Mouse (Mus musculus): ENCODE data around the gene Rnf144a. TPM values are rescaled to one million over a fixed set of nuclear protein-coding genes. Genes with fewer than 3 reads are reported as not detected.

Gene Rnf144a
- polyA plus RNA-seq, 1 experiment from 2014 or later, result 42.5 TPM

GRCm38 (mm10) chr12:26376541-26377323 lies 38.3 kb downstream of the Rnf144a start:
- Histone ChIP-seq H3K36me3 (ENCODE audit: control insufficient read depth, insufficient read depth, low read length) (no peaks in the 10 kb centered on the region), H3K27me3 (ENCODE audit: control insufficient read depth, insufficient read depth, low read length) (no peaks in the 10 kb centered on the region), H3K9me3 (ENCODE audit: control insufficient read depth, low read length) (no peaks in the 10 kb centered on the region), H3K9ac (ENCODE audit: low read length) (no peak overlapping the region), H3K27ac (replicated peaks; ENCODE audit: low read depth, low read length) (no peak overlapping the region), H3K4me2 (ENCODE audit: low read depth, severe bottlenecking) (no peak overlapping the region), H3K4me3 (ENCODE audit: low read depth, low read length) (no peak overlapping the region), H3K4me1 (ENCODE audit: control insufficient read depth, insufficient read depth, low read length) (no peaks in the 10 kb centered on the region)
- no peak for DNase-seq (ENCODE audit: low spot score)
- WGBS, result 98% methylated on average over 8 of the region's 8 CpGs
- ATAC-seq (ENCODE audit: insufficient number of reproducible peaks, low FRiP score, low TSS enrichment, low read depth), result no peak

- Histone ChIP-seq H3K4me1 (ENCODE audit: control insufficient read depth, insufficient read depth, low read length) (no peaks in the 10 kb centered on the region), H3K27me3 (ENCODE audit: control insufficient read depth, insufficient read depth, low read length) (no peaks in the 10 kb centered on the region), H3K9ac (ENCODE audit: low read length) (no peak overlapping the region), H3K4me3 (ENCODE audit: low read depth, low read length) (no peak overlapping the region), H3K27ac (replicated peaks; ENCODE audit: low read depth, low read length) (no peak overlapping the region), H3K36me3 (ENCODE audit: control insufficient read depth, insufficient read depth, low read length) (no peaks in the 10 kb centered on the region), H3K9me3 (ENCODE audit: control insufficient read depth, low read length) (no peaks in the 10 kb centered on the region), H3K4me2 (ENCODE audit: low read depth, severe bottlenecking) (no peak overlapping the region)
- WGBS, result 92% methylated on average over 7 of the region's 7 CpGs
- ATAC-seq (ENCODE audit: insufficient number of reproducible peaks, low FRiP score, low TSS enrichment, low read depth), result no peak
- no peak for DNase-seq (ENCODE audit: low spot score)
These were observed 41.3 kb downstream of the Rnf144a start for GRCm38 (mm10) chr12:26373721-26374120.

GRCm38 (mm10) chr12:26370004-26370403 lies 45.0 kb downstream of the Rnf144a start:
- 86% methylated on average over 8 of the region's 8 CpGs for WGBS

GRCm38 (mm10) chr12:26367361-26367760 lies 47.7 kb downstream of the Rnf144a start:
- no peak for ATAC-seq (ENCODE audit: insufficient number of reproducible peaks, low FRiP score, low TSS enrichment, low read depth)
- Histone ChIP-seq H3K4me1 (ENCODE audit: control insufficient read depth, insufficient read depth, low read length) (no peaks in the 10 kb centered on the region), H3K4me3 (ENCODE audit: low read depth, low read length) (no peak overlapping the region), H3K27ac (replicated peaks; ENCODE audit: low read depth, low read length) (no peak overlapping the region), H3K9me3 (ENCODE audit: control insufficient read depth, low read length) (no peaks in the 10 kb centered on the region), H3K36me3 (ENCODE audit: control insufficient read depth, insufficient read depth, low read length) (no peaks in the 10 kb centered on the region), H3K27me3 (ENCODE audit: control insufficient read depth, insufficient read depth, low read length) (no peaks in the 10 kb centered on the region), H3K9ac (ENCODE audit: low read length) (no peak overlapping the region), H3K4me2 (ENCODE audit: low read depth, severe bottlenecking) (no peak overlapping the region)
- WGBS, result 90% methylated on average over 2 of the region's 2 CpGs
- DNase-seq (ENCODE audit: low spot score), result no peak

More at GRCm38 (mm10) chr12:26370004-26370403, 45.0 kb downstream of the Rnf144a start:
- Histone ChIP-seq H3K27me3 (ENCODE audit: control insufficient read depth, insufficient read depth, low read length) (no peaks in the 10 kb centered on the region), H3K36me3 (ENCODE audit: control insufficient read depth, insufficient read depth, low read length) (no peaks in the 10 kb centered on the region), H3K27ac (replicated peaks; ENCODE audit: low read depth, low read length) (no peak overlapping the region), H3K9me3 (ENCODE audit: control insufficient read depth, low read length) (no peaks in the 10 kb centered on the region), H3K4me2 (ENCODE audit: low read depth, severe bottlenecking) (no peak overlapping the region), H3K4me3 (ENCODE audit: low read depth, low read length) (no peak overlapping the region), H3K9ac (ENCODE audit: low read length) (no peak overlapping the region), H3K4me1 (ENCODE audit: control insufficient read depth, insufficient read depth, low read length) (no peaks in the 10 kb centered on the region)
- DNase-seq (ENCODE audit: low spot score) (no peak), ATAC-seq (ENCODE audit: insufficient number of reproducible peaks, low FRiP score, low TSS enrichment, low read depth) (no peak)

GRCm38 (mm10) chr12:26366372-26366771 lies 48.7 kb downstream of the Rnf144a start:
- H3K4me1 ChIP-seq (ENCODE audit: control insufficient read depth, insufficient read depth, low read length), result no peaks in the 10 kb centered on the region
- no peak overlapping the region for H3K27ac ChIP-seq (replicated peaks; ENCODE audit: low read depth, low read length)
- no peak overlapping the region for H3K4me2 ChIP-seq (ENCODE audit: low read depth, severe bottlenecking)
- H3K9ac ChIP-seq (ENCODE audit: low read length), result no peak overlapping the region
- DNase-seq (ENCODE audit: low spot score), result no peak
- H3K27me3 ChIP-seq (ENCODE audit: control insufficient read depth, insufficient read depth, low read length), result no peaks in the 10 kb centered on the region
- no peaks in the 10 kb centered on the region for H3K9me3 ChIP-seq (ENCODE audit: control insufficient read depth, low read length)
- no peak for ATAC-seq (ENCODE audit: insufficient number of reproducible peaks, low FRiP score, low TSS enrichment, low read depth)
- H3K4me3 ChIP-seq (ENCODE audit: low read depth, low read length), result no peak overlapping the region
- WGBS, result 77% methylated on average over 4 of the region's 4 CpGs
- no peaks in the 10 kb centered on the region for H3K36me3 ChIP-seq (ENCODE audit: control insufficient read depth, insufficient read depth, low read length)

GRCm38 (mm10) chr12:26365531-26366315 lies 49.3 kb downstream of the Rnf144a start:
- no peak overlapping the region for H3K9ac ChIP-seq (ENCODE audit: low read length)
- no peak overlapping the region for H3K4me3 ChIP-seq (ENCODE audit: low read depth, low read length)
- ATAC-seq (ENCODE audit: insufficient number of reproducible peaks, low FRiP score, low TSS enrichment, low read depth) (no peak), DNase-seq (ENCODE audit: low spot score) (no peak)
- H3K9me3 ChIP-seq (ENCODE audit: control insufficient read depth, low read length), result no peaks in the 10 kb centered on the region
- no peaks in the 10 kb centered on the region for H3K27me3 ChIP-seq (ENCODE audit: control insufficient read depth, insufficient read depth, low read length)
- 95% methylated on average over 3 of the region's 3 CpGs for WGBS
- H3K4me2 ChIP-seq (ENCODE audit: low read depth, severe bottlenecking), result no peak overlapping the region
- no peaks in the 10 kb centered on the region for H3K4me1 ChIP-seq (ENCODE audit: control insufficient read depth, insufficient read depth, low read length)
- H3K27ac ChIP-seq (replicated peaks; ENCODE audit: low read depth, low read length), result no peak overlapping the region
- no peaks in the 10 kb centered on the region for H3K36me3 ChIP-seq (ENCODE audit: control insufficient read depth, insufficient read depth, low read length)

- Histone ChIP-seq H3K27ac (replicated peaks; ENCODE audit: low read depth, low read length) (no peak overlapping the region), H3K9me3 (ENCODE audit: control insufficient read depth, low read length) (no peaks in the 10 kb centered on the region), H3K4me2 (ENCODE audit: low read depth, severe bottlenecking) (no peak overlapping the region), H3K4me1 (ENCODE audit: control insufficient read depth, insufficient read depth, low read length) (no peaks in the 10 kb centered on the region), H3K36me3 (ENCODE audit: control insufficient read depth, insufficient read depth, low read length) (no peaks in the 10 kb centered on the region), H3K4me3 (ENCODE audit: low read depth, low read length) (no peak overlapping the region), H3K27me3 (ENCODE audit: control insufficient read depth, insufficient read depth, low read length) (no peaks in the 10 kb centered on the region), H3K9ac (ENCODE audit: low read length) (no peak overlapping the region)
- WGBS, result 92% methylated on average over 5 of the region's 5 CpGs
- ATAC-seq (ENCODE audit: insufficient number of reproducible peaks, low FRiP score, low TSS enrichment, low read depth) (no peak), DNase-seq (ENCODE audit: low spot score) (no peak)
These were observed 50.2 kb downstream of the Rnf144a start for GRCm38 (mm10) chr12:26364822-26365221.

GRCm38 (mm10) chr12:26360946-26361523 lies 54.0 kb downstream of the Rnf144a start:
- H3K4me1 ChIP-seq (ENCODE audit: control insufficient read depth, insufficient read depth, low read length), result no peaks in the 10 kb centered on the region
- H3K27ac ChIP-seq (replicated peaks; ENCODE audit: low read depth, low read length), result no peak overlapping the region
- no peaks in the 10 kb centered on the region for H3K27me3 ChIP-seq (ENCODE audit: control insufficient read depth, insufficient read depth, low read length)
- H3K4me3 ChIP-seq (ENCODE audit: low read depth, low read length), result no peak overlapping the region
- H3K9ac ChIP-seq (ENCODE audit: low read length), result no peak overlapping the region
- ATAC-seq (ENCODE audit: insufficient number of reproducible peaks, low FRiP score, low TSS enrichment, low read depth) (no peak), DNase-seq (ENCODE audit: low spot score) (no peak)
- no peaks in the 10 kb centered on the region for H3K9me3 ChIP-seq (ENCODE audit: control insufficient read depth, low read length)
- no peak overlapping the region for H3K4me2 ChIP-seq (ENCODE audit: low read depth, severe bottlenecking)
- 86% methylated on average over 10 of the region's 10 CpGs for WGBS
- no peaks in the 10 kb centered on the region for H3K36me3 ChIP-seq (ENCODE audit: control insufficient read depth, insufficient read depth, low read length)
